Mouse (Mus musculus) CD4-positive helper T cell, adult 2 months (primary cell): Measurements from ENCODE around the gene Kiss1.

Source experiments
- DNase-seq: peaks from one replicate; pipeline ENCODE4 v3.0.0-alpha.2; 2012; ENCODE audit warnings: low read depth, missing footprints, low spot score

Kiss1 gene

GRCm38 (mm10) chr1:133362103-133362502, 40.4 kb downstream of the Kiss1 start:
- DNase-seq, result no peak

DNA sequence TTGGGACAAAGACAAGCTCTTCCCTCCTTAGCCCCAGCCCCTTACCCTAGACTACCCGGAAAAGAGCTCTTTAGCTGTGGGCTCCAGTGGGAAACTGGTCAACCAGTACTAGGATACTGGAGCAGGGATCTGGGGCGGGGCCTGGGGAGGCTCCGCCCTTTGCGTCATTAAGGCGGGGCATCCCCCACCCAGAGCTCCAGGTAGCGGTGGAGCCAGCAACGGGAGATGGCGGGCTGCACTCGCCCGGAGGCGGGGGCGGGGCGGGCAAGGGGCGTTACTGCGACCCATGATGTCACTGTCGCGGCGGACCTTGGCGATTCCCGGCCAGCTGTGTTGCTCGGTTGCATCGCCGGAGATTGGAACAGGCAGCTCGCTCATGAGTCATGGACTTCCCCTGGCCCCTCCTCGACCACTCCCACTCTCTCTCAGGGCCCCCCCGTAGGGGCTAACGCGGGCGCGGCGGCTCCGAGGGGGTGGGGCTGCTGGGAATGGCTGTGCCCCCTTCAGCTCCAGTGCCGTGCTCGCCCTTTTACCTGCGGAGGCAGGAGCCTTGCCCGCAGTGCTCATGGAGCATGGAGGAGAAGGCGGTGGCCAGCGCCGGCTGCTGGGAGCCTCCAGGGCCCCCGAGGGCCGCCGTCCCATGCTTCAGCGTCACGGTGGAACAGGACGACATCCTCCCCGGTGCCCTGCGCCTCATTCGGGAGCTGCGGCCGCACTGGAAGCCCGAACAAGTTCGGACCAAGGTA, 41.8 kb downstream of the Kiss1 start, which contains the start of gene Etnk2:
Etnk2 (plus strand) TSS at position 297 of the 746 bp plus-strand sequence.
- DNase-seq, result peak; percentile 43

- no peak for DNase-seq
These were observed 42.5 kb downstream of the Kiss1 start for GRCm38 (mm10) chr1:133364022-133364630.

DNA sequence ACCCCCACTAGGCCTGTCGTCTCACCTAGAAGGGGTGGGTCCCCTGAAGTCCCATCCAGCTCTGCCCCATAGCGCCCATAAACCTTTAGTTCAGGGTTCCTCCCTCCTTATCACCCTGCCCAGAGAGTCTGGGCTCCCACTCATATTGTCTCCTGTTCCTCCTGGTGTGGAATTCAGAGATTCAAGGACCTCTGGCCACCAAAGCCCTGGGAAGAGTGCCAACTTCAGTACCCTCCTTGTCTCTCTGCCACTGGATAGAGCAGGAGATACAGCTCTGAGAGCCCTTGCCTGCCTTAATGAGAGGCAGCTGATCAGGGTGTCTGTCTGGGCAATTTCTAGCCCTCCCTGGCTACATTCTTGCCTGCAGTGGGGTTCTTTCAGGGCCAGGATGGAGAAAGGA, 43.2 kb downstream of the Kiss1 start:
- no peak for DNase-seq

DNA sequence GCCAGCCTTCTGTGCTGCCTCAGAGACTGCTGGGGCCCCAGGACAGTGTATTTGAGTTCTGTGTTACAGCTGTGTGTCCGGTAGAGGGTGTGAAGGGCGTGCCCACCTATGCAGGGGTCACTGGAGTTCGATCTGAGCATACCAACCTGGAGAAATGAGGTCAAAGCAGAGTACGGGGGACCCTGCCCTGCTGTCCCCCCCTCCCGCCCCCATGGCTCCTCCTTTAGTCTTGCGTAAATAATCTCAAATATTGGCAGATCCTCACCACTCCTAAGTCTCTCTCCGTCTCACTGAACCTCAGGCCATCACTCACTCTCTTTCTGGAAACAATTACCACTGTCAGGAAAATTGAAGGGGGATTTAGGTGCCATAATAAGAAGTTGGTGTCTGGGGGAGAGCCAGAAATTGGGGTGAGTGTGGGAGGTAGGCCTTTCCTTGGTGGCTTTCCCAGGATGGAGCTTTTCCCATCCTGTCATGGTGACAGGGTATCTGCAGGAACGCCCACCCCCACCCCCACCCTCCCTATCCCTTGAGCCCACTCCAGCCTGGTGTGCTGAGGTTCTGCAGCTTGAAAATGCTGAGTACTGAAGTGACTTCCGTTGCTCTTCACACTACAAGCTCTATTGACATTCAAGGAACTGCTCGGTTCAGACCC, 45.4 kb downstream of the Kiss1 start:
- no peak for DNase-seq

DNA sequence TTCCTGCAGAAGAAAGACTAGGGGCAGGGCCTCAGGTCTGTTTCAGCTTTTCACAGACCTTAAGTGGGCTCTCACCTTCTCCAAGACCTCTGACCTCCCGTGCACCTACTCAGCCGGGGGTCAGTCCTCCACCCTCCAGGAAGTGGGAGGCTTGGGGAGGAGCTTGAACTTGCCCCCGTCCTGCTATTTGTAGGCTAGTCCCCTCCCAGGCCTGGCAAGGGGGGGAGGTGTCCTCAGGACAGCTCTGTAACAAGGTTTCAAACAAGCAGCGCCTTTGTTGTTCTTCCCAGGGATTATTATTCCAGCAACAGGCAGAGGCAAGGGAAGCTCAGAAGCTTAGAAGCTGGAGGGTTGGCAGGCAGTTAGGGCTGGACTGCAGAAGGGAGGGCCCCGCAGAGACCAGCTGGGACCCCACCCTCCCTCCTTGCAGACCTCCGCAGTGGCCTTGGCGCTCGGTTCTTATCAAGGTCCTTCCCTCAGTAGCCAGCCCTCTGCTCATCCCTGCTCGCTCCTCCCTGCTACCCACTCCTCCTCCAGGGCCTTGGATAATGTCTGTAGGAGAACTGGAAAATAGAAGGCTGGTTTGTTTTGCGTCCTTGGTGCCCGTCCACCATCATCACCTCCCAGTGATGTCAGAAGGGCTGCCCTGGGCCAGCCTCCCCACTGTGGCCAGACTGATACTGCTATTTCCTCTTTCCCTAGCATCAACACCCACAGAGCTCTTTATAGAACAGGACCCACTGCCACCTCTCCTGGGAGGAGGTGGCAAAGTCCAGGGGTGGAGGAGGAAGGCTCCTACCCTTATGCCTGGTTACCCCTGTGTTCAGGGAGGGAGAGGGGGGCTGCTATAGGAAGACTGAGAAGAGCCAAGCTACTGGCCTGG, 46.2 kb downstream of the Kiss1 start:
- no peak for DNase-seq

GRCm38 (mm10) chr1:133368644-133369043, 47.0 kb downstream of the Kiss1 start:
- no peak for DNase-seq

DNA sequence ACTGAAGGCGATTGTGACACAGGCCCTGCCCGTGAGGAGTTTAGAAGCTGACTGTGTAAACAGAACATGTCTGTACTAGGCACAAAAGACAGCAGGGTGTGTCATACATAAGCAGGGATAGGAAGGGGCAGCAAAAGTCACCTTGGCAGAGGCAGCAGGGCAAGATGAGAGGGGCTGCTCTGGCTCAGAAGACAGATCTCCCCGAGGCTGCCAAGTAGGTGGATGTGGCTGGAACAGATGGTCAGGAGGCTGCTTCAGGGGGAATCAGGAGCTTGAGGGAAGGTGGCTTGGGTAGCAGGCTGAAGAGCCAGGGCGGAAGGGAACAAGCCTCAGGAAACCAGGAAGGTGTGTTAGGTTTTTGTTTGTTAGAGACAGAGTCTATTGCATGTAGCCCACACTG, 48.7 kb downstream of the Kiss1 start:
- no peak for DNase-seq

DNA sequence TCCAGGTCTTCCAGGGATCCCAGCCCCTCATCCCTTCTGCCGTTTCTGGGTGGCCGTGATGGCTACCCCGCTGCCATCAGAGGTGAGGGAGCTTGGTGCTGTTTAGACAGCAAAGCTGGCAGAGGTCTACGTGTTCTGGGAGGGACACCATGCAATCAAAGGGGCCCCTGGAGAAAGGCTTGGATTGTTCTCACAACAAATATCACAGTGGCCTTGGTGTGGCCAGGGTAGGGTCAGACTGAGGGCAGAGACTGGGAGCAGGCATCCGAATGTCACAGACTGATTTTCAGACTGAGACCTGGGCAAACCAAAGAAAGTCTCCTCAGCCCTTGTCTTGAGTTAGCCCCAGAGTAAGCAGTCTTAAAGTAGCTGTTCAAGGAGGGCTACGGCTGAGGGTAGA, 49.8 kb downstream of the Kiss1 start:
- DNase-seq, result no peak

DNA sequence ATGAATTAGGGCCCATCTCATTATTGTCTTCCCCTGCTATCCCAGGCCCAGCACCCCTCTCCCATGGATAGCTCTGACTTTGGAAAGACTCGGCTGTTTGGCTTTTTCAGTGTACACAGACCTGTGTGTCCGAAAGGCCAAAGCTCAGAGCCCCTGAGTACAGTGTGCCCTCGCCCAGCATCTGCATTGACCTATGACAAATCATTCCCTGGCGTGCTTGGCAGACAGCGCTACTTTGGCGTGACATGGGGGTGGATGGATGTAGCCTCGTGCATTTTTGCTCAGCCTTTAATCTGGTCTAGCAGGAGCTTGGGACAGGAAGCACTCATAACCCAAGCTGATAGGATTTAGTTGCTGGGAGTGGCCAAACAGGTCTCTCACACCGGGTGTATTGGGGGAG, 50.4 kb downstream of the Kiss1 start:
- DNase-seq, result no peak

- DNase-seq, result no peak
These were observed 54.1 kb downstream of the Kiss1 start for GRCm38 (mm10) chr1:133375696-133376346.

DNA sequence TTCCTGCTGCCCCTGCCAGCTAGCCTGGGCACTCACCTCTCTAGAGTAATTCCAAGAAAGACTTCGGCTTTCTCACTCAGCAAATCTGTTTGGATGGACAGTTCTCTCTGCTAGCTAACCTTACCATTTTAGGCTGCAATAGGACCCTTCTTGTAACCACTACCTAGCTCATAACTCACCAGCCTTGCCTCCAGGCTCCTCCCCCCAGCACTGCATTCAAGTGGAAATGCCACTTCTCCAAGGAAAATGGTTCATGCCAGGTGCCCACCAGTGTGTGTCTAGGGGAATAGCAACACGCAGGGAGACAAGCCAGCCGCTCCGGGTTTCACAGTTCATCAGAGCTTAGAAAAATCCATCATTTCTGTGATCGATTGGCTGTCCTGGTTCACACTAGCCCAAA, 55.9 kb downstream of the Kiss1 start:
- DNase-seq, result no peak
